Mouse (Mus musculus): ENCODE data around the gene Zfp65. TPM values are rescaled to one million over a fixed set of nuclear protein-coding genes. Genes with fewer than 3 reads are reported as not detected.
"Not testable (repeated sequence)": the region's sequence is repeated elsewhere in the genome, so short reads cannot be mapped to it uniquely, and the experiment has no call there.

Gene Zfp65
- polyA plus RNA-seq, 1 experiment from 2014 or later = 8.9 TPM

- no peaks in the 10 kb centered on the region for H3K27me3 ChIP-seq (ENCODE audit: low read depth, poor library complexity, severe bottlenecking)
- no peak within 1 kb of the TSS for H3K27ac ChIP-seq
- H3K4me1 ChIP-seq = peaks cover 2% of the 10 kb centered on the region; the same call in 1 of the 2 replicates
- no peaks in the 10 kb centered on the region for H3K9me3 ChIP-seq (replicated peaks)
- no peaks in the 10 kb centered on the region for H3K36me3 ChIP-seq
- 87% methylated on average over 4 of the region's 4 CpGs for WGBS
- H3K4me3 ChIP-seq = no peak within 1 kb of the TSS
- DNase-seq (ENCODE audit: low spot score) = no peak
Observed at GRCm38 (mm10) chr13:67686971-67687370, 42.0 kb downstream of the Zfp65 start, which contains the start of gene Zfp738. Gene Zfp738 (minus strand): TSS chr13:67687071.

GRCm38 (mm10) chr13:67683841-67684240 is 45.1 kb downstream of the Zfp65 start:
- H3K4me1 ChIP-seq; DNase-seq (ENCODE audit: low spot score); H3K36me3 ChIP-seq; H3K9me3 ChIP-seq (replicated peaks); H3K27me3 ChIP-seq (ENCODE audit: low read depth, poor library complexity, severe bottlenecking): not testable (repeated sequence)
- WGBS = 78% methylated on average over 2 of the region's 2 CpGs
- H3K4me3 ChIP-seq = peak overlapping the region; percentile 67
- peak overlapping the region; percentile 30; the same call in 1 of the 2 replicates for H3K27ac ChIP-seq

GRCm38 (mm10) chr13:67682959-67683735 is 45.8 kb downstream of the Zfp65 start:
- Histone ChIP-seq H3K27ac (peak overlapping the region; percentile 75), H3K4me3 (peak overlapping the region; percentile 67)
- H3K27me3 ChIP-seq (ENCODE audit: low read depth, poor library complexity, severe bottlenecking); H3K36me3 ChIP-seq; H3K4me1 ChIP-seq; H3K9me3 ChIP-seq (replicated peaks): not testable (repeated sequence)
- 20% methylated on average over 16 of the region's 16 CpGs for WGBS
- peak; percentile 74 for DNase-seq (ENCODE audit: low spot score)

GRCm38 (mm10) chr13:67674902-67675301 is 54.1 kb downstream of the Zfp65 start:
- 96% methylated on average over 2 of the region's 2 CpGs for WGBS
- Histone ChIP-seq H3K27me3 (ENCODE audit: low read depth, poor library complexity, severe bottlenecking) (no peaks in the 10 kb centered on the region), H3K4me1 (no peaks in the 10 kb centered on the region), H3K36me3 (peaks cover 13% of the 10 kb centered on the region), H3K27ac (no peak overlapping the region), H3K4me3 (no peak overlapping the region), H3K9me3 (replicated peaks) (no peaks in the 10 kb centered on the region)
- no peak for DNase-seq (ENCODE audit: low spot score)

Other genes with a start within 250 kb of the Zfp65 start
- 1.5 and 2.5 TPM in 2 replicates for gene Zfp874b, start 244.9 kb downstream of the Zfp65 start, polyA plus RNA-seq (2016; fragmentation: Nextera tagmentation; extraction: Ambion mirVana)
- gene Zfp58, start 228.6 kb downstream of the Zfp65 start, polyA plus RNA-seq (2016; fragmentation: Nextera tagmentation; extraction: Ambion mirVana) = 14.2 and 18.5 TPM in 2 replicates
- gene Gm26965, start 203.0 kb downstream of the Zfp65 start, polyA plus RNA-seq (2016; fragmentation: Nextera tagmentation; extraction: Ambion mirVana) = not detected in 2 replicates
- gene Zfp87, start 203.0 kb downstream of the Zfp65 start, polyA plus RNA-seq (2016; fragmentation: Nextera tagmentation; extraction: Ambion mirVana) = 18.0 and 22.3 TPM in 2 replicates
- gene Zfp748, start 175.3 kb downstream of the Zfp65 start, polyA plus RNA-seq (2016; fragmentation: Nextera tagmentation; extraction: Ambion mirVana) = 16.4 and 18.5 TPM in 2 replicates
- 2.6 and 3.6 TPM in 2 replicates for gene Zfp729b, start 119.5 kb downstream of the Zfp65 start, polyA plus RNA-seq (2016; fragmentation: Nextera tagmentation; extraction: Ambion mirVana)
- 0.18 TPM in 1 of 2 replicates, not detected in the other for gene Gm49345, start 91.4 kb downstream of the Zfp65 start, polyA plus RNA-seq (2016; fragmentation: Nextera tagmentation; extraction: Ambion mirVana)
- gene Zfp729a, start 91.4 kb downstream of the Zfp65 start, polyA plus RNA-seq (2016; fragmentation: Nextera tagmentation; extraction: Ambion mirVana) = 2.0 and 2.5 TPM in 2 replicates
- 9.9 and 12.1 TPM in 2 replicates for gene Zfp738, start 42.1 kb downstream of the Zfp65 start, polyA plus RNA-seq (2016; fragmentation: Nextera tagmentation; extraction: Ambion mirVana)
- 4.3 and 4.7 TPM in 2 replicates for gene Zfp85, start 26.1 kb upstream of the Zfp65 start, polyA plus RNA-seq (2016; fragmentation: Nextera tagmentation; extraction: Ambion mirVana)
- gene Zfp493, start 50.5 kb upstream of the Zfp65 start, polyA plus RNA-seq (2016; fragmentation: Nextera tagmentation; extraction: Ambion mirVana) = 2.9 and 3.6 TPM in 2 replicates
- gene Zfp273, start 84.6 kb upstream of the Zfp65 start, polyA plus RNA-seq (2016; fragmentation: Nextera tagmentation; extraction: Ambion mirVana) = 5.3 and 7.1 TPM in 2 replicates
- gene Gm10037, start 101.9 kb upstream of the Zfp65 start, polyA plus RNA-seq (2016; fragmentation: Nextera tagmentation; extraction: Ambion mirVana) = 2.0 and 3.7 TPM in 2 replicates
- gene BC048507, start 134.2 kb upstream of the Zfp65 start, polyA plus RNA-seq (2016; fragmentation: Nextera tagmentation; extraction: Ambion mirVana) = not detected in 2 replicates

Data from limb, embryonic 10.5 days (tissue).